Mouse (Mus musculus) brain, embryonic 14.5 days (tissue): ENCODE data around the gene Gpr108.

Experiments used
- CTCF ChIP-seq: fragments of 200-500 bp; IDR thresholded peaks from 2 replicates; pipeline ENCODE4 v1.5.1; 2012; ENCODE audit warnings: inconsistent platforms, mild to moderate bottlenecking, moderate library complexity, borderline replicate concordance; ENCODE audit not compliant: insufficient read depth, insufficient read length; ENCODE audit errors: extremely low read depth
- POLR2A ChIP-seq: fragments of 200-500 bp; IDR thresholded peaks from 2 replicates; pipeline ENCODE4 v1.6.1; 2012; ENCODE audit warnings: mild to moderate bottlenecking, inconsistent platforms, borderline replicate concordance; ENCODE audit not compliant: poor library complexity, insufficient read depth, insufficient read length, severe bottlenecking; ENCODE audit errors: extremely low read depth

DNA sequence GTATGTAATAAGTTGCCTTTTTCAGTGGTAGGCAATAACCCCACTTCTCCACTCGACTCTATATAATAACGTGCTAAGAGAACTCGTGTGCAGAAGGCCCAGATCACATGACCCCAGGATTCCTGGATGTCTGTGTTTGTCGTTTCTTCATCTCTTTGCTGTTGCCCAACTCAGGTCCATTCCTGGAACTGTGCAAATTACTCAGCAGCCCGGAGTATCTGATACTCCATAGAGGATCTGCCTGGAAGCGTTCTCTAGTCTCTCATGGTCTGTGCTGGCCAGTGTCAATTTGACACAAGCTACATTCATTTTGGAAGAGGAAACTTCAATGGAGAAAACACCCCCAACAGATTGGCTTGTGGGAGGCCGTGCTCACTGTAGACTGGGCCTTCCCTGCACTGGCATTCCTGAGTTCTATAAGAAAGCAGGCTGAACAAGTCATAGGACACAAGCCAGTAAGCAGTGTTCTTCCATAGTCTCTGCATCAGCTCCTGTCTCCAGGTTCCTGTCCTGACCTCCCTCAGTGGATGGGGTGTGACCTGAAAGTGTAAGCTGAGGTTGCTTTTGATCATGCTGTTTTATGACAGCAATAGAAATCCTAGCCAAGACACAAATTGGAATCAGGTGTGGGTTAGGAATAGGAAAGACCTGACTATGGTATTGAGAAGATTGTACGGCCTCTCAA lies 52.8 kb downstream of the Gpr108 start:
- TF ChIP-seq CTCF = no peak
- TF ChIP-seq POLR2A = no peak
